Mouse (Mus musculus) thymus, adult 2 months (tissue): ENCODE measurements around the gene Gm49333.

ENCODE experiments used
- CTCF ChIP-seq: fragments of 200-500 bp; IDR thresholded peaks from 2 replicates; pipeline ENCODE4 v1.5.1; 2012; ENCODE audit warnings: mild to moderate bottlenecking, control low read depth, low read length, moderate library complexity, borderline replicate concordance; ENCODE audit not compliant: control insufficient read depth, poor library complexity, insufficient read depth; ENCODE audit errors: extremely low read depth
- POLR2A ChIP-seq: fragments of 200-500 bp; IDR thresholded peaks from 2 replicates; pipeline ENCODE4 v1.6.1; 2012; ENCODE audit warnings: mild to moderate bottlenecking, low read length, control low read depth, moderate library complexity; ENCODE audit not compliant: control insufficient read depth, poor library complexity, insufficient read depth; ENCODE audit errors: extremely low read depth

DNA sequence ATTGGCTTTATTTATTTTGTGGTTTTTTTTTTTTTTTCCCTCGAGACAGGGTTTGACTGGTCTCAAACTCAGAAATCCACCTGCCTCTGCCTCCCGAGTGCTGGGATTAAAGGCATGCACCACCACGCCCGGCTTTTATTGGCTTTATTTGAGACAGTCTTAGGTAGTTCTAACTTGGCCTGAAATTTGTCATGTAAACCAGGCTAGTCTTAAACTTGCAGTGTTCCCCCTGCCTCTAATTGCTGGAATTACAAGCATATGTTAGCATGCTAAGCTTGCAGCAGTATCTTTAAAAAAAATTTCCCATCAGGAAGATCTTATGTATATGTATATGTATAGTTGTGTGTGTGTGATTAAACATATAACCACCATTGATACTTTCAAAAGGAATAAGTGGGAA lies 65.3 kb downstream of the Gm49333 start:
- TF ChIP-seq POLR2A (no peak), CTCF (no peak)
